Mouse (Mus musculus): ENCODE results near the gene Cenpm.

Gene Cenpm

DNA sequence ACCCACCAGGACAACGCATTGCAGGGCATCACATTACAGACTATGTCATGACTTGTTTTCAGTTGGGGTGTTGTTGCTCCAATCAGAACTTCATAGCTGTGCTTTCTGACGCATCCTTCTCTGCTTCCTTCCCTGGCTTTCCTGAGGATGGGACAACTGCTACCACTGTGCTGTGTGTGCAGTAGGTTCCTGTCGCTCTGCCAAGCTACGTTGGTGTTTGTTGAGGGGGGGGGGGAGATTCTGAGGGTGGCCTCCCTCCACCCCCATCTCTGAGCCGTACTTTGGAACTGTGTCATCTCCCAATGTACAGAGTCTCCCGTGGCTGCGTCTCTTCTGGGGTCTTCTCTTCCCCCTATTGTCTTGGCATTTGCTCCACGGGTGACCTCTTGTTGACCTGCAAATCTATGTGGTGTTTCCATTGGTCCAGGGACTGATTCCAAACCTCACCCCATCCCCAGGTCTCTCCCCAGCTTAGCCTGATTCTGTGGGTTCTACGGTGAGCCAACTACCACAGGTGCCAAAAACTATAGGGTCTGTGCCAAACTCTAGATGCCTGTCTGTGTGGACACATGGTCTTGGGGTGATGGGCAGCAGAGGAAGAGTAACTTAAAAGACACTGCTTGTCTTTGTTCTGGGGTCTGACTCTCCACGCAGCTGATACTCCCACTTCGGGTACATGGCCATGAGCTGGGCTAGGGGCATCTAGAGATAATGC lies 29.1 kb downstream of the Cenpm start:
- DNase-seq (ENCODE audit: low spot score in 2 of 2): no peak

DNA sequence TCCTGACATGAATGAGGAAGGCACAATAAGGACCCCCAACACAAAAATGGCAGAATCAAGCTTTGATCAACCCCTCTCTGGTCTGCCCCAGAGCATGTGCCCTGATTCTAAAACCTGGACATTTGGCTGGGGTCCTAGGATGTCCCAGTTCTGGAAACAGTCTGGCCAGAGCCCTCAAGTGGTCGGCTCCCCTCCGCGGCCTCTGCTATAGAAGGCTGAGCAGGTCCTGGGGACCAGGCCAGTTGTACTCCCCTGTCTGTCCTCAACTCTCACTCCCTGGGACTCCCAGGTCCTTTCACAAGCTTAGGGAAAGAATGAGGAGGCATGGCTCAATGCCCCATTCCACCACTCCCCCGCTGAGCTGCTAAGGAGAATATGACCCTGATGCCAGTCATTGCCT lies 31.3 kb downstream of the Cenpm start:
- no peak for DNase-seq (ENCODE audit: low spot score in 2 of 2)

DNA sequence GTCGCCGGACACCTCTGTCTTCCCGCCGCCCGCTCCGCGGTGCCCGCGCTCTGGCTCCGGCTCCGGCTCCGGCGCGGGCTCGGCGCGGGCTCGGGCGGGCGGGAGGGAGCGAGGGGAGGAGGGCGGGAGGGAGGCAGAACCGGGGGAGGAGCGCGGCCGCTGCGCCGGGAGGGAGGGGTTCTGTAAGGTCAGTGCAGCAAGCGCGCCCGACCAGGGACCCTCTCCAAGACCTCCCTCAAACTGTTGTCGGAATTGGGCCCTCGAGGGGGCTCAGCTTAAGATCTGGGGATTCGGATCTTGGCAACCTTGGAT lies 31.8 kb downstream of the Cenpm start, which contains the start of gene Shisa8:
TSS of gene Shisa8 (minus strand) at position 64 of the 312 bp plus-strand sequence.
- no peak for DNase-seq (ENCODE audit: low spot score in 2 of 2)

DNA sequence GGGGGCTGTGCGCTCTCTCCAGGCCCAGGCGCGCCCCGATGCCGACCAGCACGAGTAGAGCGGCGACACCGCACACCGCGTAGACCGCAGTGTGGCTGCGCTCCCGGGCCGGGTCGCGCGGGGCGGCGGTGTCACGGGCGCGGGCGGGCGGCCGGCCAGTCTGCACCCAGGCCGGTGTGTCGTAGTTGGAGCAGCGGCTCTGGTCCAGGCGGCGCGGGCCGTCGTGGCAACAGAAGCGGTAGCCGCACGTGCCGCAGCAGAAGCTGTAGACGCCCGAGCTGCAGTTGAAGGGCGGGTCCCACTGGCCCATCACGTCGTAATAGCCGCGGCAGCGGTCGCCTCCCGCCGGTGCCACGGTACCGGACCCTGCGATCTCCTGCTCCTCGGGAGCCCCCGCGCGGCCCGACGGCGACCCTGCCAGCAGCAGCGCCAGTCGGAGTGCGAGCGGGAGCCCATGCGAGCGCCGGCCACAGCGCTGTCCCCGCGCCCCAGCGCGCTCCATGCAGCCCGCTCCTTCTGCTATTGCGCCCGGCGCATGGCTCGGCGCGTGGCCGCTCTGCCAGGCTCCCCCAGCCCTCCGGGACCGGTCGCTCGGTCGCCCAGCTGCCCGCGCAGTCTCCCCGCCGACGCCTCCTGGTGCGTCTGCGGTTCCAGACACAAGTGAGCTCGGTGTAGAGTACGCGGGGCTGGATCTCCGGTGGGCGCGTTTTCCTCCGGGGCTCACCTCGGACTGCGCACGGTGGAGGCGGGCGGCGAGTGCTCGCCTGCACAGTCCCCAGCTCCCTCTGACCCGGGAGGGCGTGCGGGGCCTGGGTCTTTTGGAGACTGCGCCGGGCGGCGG lies 32.4 kb downstream of the Cenpm start:
- no peak for DNase-seq (ENCODE audit: low spot score in 2 of 2)

DNA sequence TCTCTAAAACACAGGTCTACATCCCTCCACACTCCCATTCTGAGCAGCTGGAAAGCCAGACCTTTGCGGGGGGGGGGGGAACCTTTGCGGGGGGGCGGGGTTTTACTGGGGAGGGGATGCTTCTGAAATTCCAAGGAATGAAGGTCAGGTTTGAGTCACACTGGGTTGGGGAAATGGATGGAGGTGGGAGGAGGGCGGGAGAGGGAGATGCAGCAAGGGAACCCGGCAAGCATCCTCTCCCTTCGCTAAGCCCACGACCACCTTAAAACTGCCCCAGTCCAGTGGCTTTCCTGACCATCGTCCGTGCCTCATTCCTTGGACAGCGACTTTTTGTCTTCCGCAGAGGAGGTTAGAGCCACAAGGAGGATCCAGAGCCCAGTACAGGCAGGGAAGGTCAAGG lies 33.3 kb downstream of the Cenpm start:
- DNase-seq (ENCODE audit: low spot score in 2 of 2): no peak

DNA sequence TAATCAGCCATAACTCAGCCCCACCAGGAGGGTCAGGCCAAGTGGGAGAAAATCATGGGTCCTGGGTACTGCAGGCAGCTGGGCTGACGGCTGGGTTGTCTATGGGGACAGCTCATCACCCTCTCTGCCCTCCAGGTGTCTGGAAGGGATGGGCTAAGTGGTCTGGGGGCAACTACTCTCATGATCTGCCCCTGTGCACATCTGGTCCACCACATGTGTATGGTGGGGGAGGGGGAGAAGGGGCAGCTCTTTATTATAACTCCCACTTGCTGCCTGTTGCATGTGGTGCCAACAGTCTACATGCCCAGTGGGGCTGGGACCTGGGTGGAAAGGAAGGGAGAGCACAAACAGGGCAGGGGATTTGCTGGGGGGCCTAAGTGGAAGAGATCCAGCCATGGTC lies 33.7 kb downstream of the Cenpm start:
- DNase-seq (ENCODE audit: low spot score in 2 of 2): no peak

DNA sequence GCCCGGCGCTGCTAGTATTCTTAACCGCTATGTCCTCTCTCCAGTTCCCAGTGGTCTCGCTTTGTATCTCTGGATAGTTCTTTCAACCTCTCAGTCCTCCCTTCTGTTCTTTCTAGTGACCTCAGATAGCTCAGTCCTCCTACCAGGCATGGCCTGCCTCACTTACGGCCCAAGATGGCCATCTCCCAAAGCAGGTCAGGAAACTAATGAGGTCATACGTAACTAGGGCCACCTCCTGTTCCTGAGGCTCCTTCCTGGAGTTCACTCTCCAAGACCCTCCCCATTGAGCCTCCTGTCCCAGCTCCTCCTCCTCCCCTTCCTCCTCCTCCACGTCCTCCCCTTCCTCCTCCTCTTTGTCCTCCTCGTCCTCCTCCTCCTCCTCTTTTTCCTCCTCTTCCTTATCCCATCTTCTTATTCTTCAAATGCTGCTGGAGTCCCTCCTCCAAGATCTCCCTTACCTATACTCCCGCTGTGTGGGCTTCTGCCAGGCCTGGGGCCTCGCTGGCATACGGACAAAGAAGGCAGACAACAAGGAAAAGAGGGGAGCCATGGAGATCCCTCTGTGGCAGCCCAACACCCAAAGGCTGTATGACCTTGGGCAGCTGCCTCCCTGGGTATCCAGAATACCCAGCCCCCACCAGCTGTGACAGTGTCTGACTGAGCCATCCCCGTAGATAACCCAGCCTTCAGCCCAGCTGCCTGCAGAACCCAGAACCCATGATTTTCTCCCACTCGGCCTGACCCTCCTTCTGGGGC lies 35.1 kb downstream of the Cenpm start:
- DNase-seq (ENCODE audit: low spot score in 2 of 2): no peak

DNA sequence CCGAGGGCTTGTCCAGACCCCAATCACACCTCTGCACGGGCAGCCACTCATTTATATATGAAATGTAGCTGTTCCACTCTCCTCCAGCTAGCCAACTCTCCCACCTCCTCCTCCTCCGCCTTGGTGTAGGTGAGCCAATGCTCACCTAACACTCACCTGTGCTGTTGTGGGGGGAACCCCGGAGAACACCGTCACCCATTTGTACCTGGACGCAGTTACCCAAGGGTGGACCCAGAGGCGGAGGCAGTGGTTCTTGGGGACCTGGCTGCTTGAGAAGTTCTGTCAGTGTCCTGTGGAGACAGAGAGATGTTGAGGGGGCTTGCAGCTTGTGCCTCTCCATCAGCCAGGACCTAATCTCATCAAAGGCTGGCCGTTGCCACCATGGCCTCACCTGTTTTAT lies 36.2 kb downstream of the Cenpm start:
- no peak for DNase-seq (ENCODE audit: low spot score in 2 of 2)

DNA sequence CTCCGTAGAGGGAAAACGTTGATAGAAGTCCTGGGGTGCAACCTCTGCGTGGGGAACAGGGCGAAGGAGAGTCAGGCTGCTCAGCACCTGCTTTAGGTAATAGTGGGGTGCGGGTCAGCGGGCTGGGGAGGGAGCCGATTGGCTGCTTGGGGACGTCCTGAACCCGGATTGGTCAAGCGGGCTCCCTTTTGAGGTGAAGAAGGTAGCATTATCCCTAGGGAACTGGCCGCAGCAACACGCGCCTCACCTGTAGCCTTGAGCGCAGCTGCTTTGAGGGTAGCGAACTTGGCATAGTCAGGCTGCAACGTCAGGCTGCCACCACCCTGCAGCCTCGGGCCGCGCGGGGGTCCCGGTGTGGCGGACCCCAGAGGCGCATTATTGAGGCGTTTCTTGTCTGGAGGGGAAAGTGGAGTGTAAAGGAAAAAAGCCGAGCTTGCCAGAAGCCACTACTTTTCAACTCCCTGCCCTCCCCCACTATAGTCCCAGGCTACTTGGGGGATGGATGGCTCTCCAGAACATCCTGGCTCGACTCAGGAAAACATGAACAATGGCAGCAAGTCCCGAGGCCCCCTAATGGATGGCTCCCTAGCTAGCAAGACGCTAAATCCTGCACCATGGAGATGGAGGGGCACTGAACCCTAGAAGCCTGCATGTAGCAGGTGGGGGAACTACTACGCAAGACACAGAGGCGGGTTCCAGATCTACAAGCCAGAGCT lies 36.9 kb downstream of the Cenpm start:
- DNase-seq (ENCODE audit: low spot score in 2 of 2): no peak

DNA sequence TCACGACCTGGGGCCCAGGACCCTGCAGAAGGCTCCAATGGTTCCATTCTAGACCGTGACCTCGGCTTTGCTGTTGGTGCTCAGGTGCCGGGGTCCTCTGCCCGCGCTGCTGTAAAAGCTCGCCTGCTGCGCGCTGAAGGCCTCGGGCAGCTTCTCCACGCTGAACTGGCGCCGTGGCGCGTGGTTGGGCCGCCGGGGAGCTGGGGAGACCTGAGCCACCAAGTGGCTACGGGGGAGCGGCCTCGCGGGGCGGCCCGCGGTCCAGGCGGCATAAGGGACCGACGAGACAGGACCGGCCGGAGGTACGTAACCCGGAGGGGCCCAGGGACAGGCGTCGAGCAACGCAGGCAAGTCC lies 37.5 kb downstream of the Cenpm start:
- DNase-seq (ENCODE audit: low spot score in 2 of 2): no peak

DNA sequence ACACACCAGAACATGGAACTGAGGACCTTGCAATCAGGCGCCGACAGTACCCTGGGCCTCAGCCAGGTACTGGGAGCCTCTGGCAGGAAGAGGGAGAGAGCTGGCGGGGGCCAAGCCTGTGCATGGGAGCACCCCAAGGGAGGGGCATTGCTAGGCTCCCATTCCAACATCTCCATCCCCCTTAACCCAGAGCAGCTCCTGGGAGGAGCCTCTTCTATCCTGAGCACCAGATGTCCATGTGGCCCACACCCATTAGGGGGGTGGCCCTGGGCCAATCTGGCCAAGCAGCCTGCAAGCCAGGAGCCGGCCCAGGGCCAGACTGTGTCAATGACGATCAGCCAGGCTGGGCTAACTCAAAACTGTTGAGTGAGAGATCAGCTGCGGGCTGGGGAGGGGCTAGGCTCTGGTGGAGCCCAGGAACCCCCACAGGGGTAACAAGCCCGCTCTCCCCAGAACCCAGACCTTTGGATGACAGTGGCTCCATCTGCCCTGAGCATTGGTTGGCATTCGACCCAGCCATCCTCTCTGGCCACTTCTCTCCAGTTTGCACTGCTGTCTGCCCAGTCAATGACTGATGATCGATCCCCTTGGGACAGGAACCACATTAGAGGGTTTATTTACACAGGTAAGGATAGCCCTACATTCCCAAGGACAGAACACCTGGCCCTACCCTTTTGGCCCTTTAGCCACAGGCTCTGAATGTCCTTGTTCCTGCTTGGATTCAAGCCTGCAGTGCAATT lies 38.0 kb downstream of the Cenpm start:
- DNase-seq (ENCODE audit: low spot score in 2 of 2): peak; percentile 19 to 47

DNA sequence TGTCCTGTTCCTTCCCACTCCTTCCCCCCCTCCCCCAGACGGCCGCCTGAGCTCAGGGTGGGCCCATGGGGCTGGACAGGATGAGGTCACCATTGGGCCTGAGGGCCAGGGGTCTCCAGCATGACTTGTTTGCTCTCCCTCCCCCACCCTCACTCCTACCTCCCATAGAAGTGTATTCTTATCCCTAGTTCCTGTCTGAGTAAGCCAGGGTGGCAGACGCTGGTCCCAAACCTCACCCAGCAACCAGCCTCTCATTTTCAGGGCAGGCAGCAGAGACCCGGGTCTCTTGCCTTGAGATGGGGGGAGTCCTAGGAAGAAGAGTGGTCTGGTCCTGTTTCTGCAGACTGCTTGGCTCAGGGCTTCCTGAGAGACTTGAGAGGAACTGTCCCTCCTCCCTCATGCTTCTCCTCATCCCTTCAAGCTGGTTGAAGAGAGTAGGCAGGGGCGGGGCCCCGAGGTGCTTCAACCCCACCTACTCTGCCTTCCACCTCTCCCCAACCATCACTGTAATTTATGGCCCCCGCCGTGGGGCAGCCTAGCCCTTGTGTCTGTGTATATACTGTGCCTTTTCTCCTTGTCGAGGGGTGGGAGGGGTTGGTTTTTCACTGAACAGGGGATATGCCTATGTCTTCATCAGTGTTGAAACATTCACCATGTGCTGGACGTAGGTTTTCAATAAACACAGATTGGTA lies 39.7 kb downstream of the Cenpm start:
- DNase-seq (ENCODE audit: low spot score in 2 of 2): no peak

DNA sequence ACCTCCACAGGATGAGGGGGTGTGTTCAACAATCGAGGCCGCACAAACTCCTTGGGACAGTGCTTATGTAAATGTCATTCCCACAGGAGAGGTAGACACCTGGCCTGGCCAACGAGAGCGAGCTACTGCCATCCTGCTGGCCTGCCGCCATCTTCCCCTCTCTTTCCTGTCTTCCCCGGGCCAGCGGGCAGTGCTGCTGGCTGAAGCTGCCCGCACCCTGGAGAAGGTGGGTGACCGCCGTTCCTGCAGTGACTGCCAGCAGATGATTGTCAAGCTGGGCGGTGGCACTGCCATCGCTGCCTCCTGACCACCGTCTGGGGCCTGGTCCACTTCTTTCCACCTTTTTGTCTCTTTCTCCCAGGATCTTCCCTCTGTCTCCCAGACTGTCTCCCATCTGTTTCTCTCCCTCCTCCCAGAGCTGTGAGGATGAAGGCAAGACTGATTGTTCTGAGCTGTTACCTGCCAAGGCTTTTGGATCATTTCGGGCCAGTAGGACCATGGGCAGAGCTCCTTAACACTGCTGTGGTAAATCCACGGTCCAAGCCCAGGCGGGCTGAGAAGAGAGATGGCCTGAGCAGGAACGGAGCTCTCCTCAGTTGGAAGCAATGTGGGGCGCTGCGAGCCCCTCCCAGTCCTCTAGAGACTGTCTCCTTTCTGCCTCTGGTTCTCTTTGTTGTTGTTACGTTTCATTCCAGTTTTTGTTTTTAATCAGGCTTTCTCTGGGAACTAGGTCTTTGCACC lies 40.8 kb downstream of the Cenpm start:
- DNase-seq (ENCODE audit: low spot score in 2 of 2): no peak

DNA sequence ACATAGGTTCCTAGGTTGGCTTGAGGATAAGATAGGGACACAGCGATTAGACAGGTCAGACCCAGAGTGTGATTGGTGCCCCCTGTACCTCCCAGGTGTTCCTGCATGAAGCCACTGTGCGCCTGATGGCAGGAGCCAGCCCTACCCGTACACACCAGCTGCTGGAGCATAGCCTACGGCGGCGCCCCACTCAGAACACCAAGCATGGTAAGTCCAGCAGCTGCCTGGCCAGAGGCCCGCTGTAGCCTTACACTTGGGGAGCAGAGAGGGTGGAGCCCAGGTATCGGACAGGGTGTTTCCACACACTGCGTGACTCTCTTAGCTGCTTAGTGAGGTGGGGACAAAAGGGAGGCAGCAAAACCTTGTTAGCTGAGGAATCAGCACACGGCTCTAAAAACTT lies 41.5 kb downstream of the Cenpm start:
- no peak for DNase-seq (ENCODE audit: low spot score in 2 of 2)

DNA sequence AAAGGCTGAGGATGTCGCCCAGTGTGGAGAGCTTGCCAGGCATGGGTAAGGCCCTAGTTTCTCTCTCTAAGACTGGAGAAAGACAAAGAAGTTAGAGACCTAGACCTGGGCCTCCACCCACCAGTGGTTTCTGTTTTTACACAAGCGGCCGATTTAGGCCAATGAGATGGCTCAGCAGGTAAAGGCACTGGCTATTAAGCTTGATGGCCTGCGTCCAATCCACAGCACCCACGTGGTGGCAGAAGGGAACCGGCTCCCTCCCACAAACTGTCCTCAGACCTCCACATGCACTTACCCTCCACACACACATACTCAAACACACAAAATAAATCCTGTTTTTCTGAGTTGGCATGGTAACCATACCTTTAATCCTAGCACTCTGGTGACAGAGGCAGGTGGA lies 42.5 kb downstream of the Cenpm start:
- no peak for DNase-seq (ENCODE audit: low spot score in 2 of 2)

DNA sequence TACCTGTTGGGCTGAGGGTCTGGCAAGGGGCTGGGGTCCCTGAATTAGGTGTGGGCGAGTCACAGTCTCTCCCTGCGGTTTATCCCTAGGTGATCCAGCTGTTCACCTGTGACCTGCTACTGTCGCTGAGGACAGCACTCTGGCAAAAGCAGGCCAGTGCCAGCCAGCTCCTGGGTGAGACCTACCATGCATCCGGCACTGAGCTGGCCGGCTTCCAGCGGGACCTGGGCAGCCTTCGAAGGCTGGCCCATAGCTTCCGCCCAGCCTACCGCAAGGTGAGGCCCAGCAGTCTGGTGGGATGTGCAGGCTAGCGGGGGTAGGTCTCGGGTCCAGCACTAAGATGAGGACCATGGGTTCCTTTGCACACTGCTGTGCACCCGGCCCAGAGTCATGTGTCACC lies 45.0 kb downstream of the Cenpm start:
- no peak for DNase-seq (ENCODE audit: low spot score in 2 of 2)

DNA sequence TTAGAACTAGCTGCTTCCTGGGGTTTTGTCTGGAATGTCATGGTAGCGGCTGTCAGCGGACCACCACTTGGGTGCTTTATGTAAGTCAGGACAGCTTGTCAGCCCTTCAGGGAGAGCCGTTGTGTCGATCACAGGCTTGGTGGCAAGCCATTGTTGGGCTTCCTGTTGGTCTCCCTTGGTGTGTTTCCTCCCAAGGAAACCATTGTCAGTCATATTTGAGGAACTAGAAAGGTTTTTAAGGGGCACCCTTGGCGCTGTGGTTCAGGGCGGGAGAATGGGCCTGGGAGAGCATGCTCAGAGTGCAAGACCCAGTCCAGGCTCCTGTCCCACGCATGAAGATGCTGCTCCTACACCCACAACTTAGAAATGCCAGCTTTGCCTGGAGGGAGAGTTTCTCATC lies 46.2 kb downstream of the Cenpm start:
- DNase-seq (ENCODE audit: low spot score in 2 of 2): no peak

DNA sequence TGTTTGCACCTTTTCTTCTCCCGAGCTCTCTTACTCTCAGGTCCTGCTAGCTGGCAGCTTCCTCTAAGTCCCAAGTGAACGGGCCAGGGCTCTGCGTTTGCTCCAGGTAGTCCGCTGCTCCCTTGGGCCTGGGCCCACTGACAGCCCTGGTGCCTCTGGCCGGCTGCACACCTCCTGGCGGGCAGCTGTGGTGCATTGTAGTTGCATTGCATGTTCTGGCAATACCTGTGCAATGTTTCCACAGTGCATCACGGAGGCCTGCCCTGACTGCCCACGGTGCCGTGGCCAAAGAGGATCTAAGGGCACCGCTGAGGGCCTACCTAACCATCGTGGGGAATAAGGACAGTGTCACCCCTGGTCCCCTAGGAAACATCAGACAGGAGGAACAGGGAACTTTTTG lies 46.6 kb downstream of the Cenpm start:
- DNase-seq (ENCODE audit: low spot score in 2 of 2): no peak

DNA sequence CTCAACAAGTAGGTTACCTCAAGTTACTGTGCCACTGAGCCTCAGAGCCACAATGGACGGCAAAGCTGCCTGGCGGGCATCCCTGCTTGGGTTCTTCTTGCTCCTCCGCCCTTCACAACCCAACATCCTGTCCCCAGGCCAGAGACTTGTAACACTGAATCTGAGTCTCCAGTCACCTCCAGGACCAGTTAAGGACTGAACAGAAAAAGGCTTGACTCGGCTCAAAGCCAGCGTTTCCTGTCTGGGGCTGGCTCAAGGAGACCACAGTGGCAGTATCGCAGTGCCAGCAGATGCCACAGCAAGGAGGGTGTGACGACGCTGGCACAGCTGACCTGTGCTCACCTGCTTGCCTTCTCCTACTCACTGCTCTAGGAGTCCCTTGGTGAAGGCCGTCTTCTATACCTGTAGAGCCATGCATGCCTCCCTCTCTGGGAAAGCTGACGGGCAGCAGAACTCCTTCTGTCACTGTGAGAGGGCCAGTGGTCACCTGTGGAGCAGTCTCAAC lies 47.2 kb downstream of the Cenpm start:
- no peak for DNase-seq (ENCODE audit: low spot score in 2 of 2)

DNA sequence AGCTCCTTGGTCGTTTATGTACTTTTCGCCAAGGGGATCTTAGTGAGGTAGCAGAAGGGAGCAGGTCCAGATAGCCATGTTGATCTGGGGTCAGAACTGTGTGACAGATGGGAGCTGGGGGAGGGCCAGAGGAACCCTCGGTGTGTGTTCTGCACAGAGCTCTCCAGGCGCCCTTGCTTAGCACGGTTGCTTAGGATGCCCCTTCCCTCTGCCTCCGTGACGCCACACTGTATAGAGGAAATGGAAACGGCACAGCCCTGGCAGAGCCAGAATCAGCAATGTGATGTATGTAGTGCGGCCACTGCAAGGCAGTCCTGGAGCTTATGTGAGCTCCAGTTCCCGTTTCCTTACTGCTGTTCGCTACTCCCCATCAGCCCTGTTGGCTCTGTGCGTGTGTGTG lies 48.2 kb downstream of the Cenpm start:
- DNase-seq (ENCODE audit: low spot score in 2 of 2): no peak
